Mouse (Mus musculus) frontal cortex, adult 2 months (tissue): ENCODE measurements around the gene Cdx2. TPM values are rescaled to one million over a fixed set of nuclear protein-coding genes. Genes with fewer than 3 reads are reported as not detected.

ENCODE experiments used
- DNase-seq, 2 experiments: peaks; one replicate each; pipeline ENCODE4 v3.0.0; 2022; ENCODE audit warnings: low spot score in 1 of 2; ENCODE audit errors: extremely low spot score in 1 of 2
- polyA plus RNA-seq: library from polyadenylated mRNA; depleted of rRNA; stranded (reverse); fragments of >200 nt; gene quantifications from 2 replicates; pipeline ENCODE4 v1.2.3, GENCODE M21; 2012; rRNA removed

Gene Cdx2
- polyA plus RNA-seq: 0.04 and 0.08 TPM in 2 replicates

DNA sequence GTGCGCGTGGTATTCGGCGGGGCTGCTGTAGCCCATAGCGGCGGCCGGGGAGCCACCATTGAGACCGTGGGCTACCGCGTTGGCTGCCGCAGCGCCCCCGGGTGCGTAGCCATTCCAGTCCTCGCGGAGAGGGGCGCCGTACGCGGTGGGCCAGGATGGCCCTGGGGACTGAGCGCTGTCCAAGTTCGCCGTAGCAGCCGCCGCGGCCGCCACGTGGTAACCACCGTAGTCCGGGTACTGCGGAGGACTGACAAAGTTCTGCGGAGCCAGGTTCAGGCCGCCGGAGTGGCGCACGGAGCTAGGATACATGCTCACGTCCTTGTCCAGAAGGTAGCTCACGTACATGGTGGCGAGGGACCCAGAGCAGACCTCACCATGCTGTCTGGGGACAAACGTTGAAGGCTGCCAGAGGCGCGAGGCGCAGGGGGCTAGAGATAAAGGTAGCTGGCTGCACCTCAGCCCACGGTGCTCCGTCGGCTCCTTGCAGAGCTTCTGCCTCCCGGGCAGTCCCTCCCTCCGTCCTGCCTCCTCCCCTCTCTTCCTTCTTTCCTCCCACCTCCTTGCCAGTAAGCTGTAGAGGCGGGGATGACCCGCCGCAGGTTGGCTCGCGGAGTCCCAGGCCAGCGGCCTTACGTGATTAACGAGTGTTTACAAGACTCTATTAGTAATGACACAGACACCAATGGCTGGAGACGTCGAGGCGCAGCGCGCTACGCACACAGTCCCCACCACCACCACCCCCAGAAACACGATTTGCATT is at the start of gene Cdx2:
Cdx2 (minus strand) TSS at position 633 of the 760 bp plus-strand sequence.
- DNase-seq: no peak

DNA sequence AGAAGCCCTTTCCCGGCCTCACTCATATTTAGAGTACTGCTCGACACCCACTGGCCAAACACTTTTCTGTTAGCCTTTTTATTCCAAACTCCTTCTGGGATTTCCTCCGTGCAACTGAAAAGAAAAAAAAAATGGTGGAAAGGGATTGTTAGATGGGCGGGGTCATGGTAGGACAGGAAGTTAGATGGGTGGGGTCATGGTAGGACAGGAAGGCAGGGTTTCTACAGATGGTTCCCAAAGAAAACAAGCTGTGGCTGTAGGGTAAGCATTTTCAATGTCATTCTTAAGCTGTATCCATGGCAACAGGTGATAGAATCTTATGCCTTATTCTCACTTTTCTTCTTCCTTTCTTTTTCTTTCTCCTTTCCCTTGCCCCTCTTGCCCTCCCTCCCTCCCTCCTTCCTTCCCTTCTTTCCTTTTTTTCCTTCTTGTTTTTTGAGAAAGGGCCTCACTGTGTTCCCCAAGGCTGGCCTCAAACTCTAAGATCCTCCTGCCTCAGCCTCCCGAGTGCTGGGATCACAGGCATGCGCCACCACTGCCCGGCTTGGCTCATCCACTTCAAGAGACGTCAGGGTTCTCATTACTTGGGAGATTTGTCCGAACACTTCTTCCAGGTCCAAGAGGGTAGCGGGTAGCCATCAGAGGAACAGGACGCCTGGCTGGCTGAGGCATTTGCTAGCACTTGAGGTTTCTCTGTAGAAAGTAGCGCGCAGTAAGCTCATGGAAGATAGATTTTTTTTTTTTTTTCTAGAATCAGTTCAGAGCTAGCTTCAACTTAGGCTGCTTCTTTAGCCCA is 49.4 kb upstream of the Cdx2 start:
- DNase-seq: no peak

GRCm38 (mm10) chr5:147355788-147356187 is 48.7 kb upstream of the Cdx2 start:
- DNase-seq: no peak

DNA sequence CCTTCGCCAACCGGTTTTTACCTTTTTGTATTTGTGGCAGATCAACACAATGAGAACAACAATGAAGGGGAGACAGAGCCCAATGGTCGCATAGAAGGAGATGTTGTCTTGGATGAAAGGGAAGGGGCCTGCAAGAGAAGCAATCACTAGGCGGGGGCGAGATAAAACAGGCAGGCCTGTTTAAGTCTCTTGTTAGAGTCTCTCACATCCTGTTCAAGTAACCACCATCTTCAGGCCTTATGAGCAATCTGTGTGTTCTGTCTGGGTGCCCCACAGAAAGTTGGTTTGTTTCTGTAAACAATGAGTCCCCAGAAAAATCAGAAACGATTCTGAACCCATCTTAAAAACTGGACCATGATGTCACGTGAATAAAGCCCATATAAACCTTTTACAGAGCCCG is 47.9 kb upstream of the Cdx2 start:
- no peak for DNase-seq

GRCm38 (mm10) chr5:147354161-147354780 is 47.2 kb upstream of the Cdx2 start:
- DNase-seq: peak; percentile 56 to 76

DNA sequence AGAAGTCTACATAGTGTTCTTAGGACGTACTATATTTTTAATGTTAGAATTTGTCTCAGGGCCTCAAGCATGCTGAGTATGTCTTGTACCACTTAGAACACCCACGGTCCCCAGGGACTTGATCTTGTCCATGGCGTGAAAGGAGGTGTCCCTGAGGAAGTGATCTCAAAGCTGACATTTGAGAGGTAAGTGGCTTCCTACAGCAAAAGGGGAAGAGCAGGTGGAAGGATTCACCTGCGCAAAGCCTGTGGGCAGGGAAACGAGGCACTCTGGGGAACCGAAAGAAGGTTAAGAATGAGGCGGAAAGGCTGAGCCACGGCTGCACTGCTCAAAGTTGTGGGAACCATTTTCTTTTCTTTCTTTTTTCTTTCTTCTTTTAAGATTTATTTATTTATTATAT is 44.9 kb upstream of the Cdx2 start:
- DNase-seq: no peak

DNA sequence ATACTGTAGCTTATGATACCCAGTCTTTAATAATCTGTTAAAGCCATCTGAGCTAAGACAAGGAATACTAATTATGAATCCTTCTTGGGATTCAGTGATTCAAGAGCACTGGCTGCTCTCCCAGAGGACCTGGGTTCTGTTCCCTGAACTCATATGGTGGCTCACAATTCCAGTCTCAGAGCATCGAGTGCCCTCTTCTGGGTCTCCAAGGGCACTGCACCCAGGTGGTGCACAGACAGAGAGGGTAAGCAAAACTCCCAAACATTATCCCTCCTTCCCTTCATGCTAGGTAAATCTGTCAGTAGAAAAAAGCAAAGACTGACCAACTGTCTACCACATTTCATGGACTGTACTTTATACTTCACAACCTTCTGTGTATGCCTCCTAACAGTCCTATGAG is 38.9 kb upstream of the Cdx2 start:
- DNase-seq: no peak

GRCm38 (mm10) chr5:147343904-147344303 is 36.8 kb upstream of the Cdx2 start:
- no peak for DNase-seq

GRCm38 (mm10) chr5:147342901-147343300 is 35.8 kb upstream of the Cdx2 start:
- no peak for DNase-seq

DNA sequence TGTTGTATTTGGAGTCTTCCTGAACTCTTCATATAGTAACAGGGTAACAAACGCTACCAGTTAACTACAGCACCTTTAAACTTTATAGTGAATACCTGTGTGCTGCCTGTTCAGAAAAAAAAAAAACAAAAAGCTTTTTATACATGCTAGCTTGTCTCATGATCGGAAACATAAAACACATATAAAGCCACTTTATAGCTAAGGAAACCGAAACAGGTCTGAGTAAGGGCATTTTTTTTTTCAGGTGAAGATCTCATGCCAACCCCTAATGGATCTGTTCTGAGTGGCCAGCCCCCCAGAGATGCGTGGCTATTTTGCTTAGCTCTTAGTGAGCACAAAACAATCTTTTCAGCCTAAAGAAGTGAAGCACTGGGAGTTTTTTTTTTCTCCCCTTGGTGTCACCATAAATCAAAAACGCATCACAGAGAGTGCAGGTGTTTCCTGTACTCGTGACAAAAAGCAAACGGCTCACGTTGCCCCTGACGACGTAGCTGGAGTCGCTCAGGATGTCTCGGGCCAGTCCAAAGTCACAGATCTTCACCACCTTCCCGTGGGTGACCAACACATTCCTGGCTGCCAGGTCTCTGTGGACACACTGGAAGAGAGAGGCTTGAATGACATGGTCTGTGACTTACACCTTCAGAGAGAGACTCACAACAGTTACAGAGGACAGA is 33.8 kb upstream of the Cdx2 start:
- no peak for DNase-seq

- DNase-seq: no peak
Observed at GRCm38 (mm10) chr5:147339560-147339959, 32.5 kb upstream of the Cdx2 start.

DNA sequence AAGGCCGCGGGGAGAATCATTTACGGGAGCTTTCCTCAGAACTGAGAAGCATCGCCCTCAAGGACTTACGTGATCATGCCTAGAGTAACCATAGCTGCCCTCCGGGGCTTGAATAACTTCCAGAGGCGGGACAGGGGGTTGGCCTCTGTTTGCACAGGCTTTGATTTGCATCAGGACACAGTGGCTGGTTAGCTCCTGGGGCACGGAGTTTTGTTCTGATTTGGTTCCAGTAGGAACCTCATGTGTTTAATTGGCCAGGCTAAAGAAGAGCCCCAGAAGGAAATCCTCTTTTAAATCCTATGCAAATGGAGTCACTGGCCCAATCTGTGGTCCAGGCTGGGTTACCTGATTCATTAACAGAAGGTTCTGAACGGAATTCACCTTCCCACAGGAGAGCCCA is 31.9 kb upstream of the Cdx2 start:
- DNase-seq: no peak

GRCm38 (mm10) chr5:147332711-147333110 is 25.6 kb upstream of the Cdx2 start:
- no peak for DNase-seq

DNA sequence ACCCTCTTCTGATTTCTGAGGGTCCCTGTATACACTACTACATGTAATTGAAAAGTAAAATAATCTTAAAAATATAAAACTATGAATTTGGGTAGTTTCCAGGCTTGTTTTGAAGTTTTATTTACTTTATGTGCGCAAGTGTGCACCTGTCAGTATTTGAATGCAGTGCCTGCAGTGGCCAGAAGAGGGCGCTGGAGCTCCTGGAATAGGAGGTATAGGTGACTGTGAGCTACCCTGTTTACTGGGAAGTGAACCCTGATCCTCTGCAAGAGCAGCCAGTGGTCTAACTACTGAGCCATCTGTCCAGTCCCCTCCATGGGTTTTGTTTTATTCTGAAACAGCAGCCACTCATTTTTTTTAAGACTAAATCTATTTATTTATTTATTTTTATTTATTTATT is 24.5 kb upstream of the Cdx2 start:
- DNase-seq: peak in 1 of 2 experiments; percentile 73

- no peak for DNase-seq
Observed at GRCm38 (mm10) chr5:147329946-147330345, 22.9 kb upstream of the Cdx2 start.

DNA sequence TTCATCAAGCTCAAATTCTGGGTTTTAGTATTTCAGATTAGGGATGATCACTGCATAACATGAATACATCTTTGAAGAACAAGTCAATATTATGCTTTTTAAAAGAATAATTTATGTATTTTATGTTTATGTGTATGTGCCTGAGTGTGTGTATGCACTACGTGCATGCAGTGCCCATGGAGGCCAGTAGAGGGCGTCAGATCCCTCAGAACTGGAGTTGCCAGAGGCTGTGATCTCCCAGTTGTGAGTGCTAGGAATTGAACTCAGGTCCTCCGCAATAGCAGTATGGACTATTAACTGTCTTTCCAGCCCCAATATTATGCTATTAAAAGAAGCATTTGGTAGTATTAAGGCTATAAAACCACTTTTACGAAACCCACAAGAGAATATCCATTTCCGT is 20.6 kb upstream of the Cdx2 start:
- no peak for DNase-seq

- DNase-seq: no peak
Observed at GRCm38 (mm10) chr5:147325931-147326330, 18.9 kb upstream of the Cdx2 start.

DNA sequence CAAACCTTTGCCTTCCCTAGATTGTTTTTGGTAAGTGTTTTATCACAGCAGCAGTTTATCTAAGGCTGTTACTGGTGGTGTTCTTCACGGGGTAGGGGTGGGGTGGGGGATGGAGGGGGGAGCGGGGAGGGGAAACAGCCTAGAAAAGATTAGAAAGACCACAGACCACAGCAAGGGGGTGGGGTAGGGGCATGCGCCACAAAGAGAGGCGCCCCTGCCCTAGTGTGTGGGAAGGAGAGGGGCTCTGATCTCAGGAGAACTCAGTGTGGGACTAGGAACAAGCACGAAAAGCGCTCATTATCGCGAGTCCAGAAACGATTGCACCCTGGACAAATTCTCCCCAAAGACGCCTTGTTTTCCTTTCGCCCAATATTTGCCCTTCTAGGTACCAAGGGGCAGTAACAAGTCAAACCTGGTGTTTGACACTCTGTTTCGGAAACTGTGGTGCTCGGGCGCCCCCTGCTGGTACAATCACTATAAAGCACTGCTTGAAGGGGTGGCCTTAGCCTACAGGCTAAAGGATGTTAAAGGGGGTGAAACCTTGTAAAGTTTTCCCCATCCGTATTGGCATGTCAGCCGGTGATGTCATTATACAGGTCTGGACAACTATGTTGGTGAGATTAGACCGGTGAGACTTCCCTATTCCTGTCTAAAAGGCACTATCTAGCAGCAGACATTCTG is 16.3 kb upstream of the Cdx2 start:
- peak in 1 of 2 experiments; percentile 81 for DNase-seq

- DNase-seq: no peak
Observed at GRCm38 (mm10) chr5:147322183-147322582, 15.1 kb upstream of the Cdx2 start, which contains the start of gene Urad. Urad (minus strand) TSS chr5:147322440.

GRCm38 (mm10) chr5:147319653-147320052 is 12.6 kb upstream of the Cdx2 start:
- peak; percentile 12 to 73 for DNase-seq
